Mouse (Mus musculus) embryo, embryonic 10 days (tissue): ENCODE data around the gene Aacs.

Experiments
- DNase-seq: peaks from one replicate; pipeline ENCODE4 v3.0.0-alpha.2; 2015; ENCODE audit warnings: low spot score

The Aacs gene

DNA sequence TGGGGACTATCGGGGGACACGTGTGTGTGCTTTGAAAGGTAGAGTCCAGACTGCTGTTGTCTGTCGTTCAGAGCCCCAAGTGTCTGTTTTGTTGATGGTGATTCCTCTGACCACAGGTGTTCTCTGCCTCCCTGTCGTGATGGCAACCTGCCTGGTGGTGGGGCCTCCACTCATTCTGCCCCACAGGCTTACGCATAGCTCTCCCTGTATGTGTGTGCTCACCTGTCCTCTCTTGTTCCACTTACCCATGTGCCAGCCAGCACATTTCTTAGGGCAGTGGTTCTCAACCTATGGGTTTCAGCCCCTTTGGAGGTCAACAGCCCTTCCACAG, 17.4 kb downstream of the Aacs start:
- no peak for DNase-seq

DNA sequence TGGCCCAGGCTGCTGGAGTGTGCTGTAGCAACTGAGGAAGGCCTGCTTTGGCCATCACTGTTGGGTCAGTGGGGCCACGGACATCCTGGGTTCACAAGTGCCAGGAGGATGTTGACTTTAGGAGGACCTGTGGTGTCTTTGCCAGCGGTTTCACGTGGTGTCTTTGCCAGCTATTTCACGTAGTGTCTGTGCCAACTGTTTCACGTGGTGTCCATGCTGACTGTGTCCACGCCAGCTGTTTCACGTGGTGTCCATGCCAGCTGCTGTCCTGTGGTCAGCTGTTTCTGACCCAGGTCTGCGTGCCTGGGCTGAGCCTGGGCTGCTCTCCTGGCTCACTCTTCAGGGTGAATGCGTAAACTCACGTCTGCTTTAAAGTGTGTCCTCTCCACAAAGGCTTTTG, 20.0 kb downstream of the Aacs start:
- DNase-seq = no peak

DNA sequence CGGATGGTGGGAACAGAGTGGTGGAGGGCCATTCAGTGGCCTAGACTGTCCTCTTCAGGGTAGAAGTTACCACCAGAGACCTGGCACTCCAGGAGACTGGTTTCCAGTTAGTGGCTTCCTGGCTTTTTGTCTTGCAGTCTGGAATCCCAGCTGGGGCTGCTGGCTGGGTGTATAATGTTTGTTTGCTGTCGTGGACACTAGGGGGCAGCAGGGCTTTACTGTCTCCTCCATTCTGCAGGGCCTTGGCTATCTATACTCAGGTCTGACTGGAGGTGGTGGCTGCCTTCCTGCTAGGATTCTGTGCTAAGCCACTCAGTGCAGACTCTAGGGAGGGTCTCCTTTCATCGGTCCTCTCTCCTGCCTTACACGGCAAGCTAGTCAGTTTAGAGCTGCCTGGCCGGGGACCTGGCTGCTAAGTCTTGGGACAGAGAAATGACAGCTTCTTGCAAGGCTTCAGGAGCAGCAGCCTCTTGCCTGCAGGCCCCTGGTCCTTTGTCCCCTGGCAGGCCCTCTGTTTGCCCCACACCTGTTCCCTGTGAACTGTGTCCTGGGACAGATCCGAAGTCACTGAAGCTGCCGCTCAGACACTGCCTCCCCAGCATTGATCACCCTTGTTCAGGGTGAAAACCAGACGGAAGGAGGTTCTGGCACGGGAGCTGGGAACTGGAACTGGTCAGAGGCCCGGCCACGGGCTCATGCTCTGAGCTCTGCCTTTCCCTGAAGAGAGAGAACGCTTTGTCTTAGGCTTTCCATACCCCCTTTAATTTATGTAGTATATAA, 22.4 kb downstream of the Aacs start:
- peak; percentile 78 for DNase-seq

DNA sequence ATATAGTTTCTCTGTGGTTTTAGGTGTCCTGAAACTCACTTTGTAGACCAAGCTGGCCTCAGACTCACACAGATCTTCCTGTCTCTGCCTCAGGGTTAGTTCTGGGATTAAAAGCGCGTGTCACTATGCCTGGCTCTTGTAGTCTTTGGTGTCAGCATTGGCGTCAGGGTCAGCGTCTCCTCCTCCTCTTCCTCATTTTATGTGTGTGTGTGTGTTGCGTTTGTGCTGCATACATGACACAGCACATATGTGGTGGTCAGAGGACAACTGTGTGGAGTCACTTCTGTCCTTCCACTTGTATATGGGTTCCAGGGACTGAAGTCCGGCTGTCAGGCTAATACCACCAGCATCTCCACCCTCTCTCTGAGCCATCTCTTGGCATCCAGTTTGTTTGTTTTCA, 25.9 kb downstream of the Aacs start:
- DNase-seq = no peak

DNA sequence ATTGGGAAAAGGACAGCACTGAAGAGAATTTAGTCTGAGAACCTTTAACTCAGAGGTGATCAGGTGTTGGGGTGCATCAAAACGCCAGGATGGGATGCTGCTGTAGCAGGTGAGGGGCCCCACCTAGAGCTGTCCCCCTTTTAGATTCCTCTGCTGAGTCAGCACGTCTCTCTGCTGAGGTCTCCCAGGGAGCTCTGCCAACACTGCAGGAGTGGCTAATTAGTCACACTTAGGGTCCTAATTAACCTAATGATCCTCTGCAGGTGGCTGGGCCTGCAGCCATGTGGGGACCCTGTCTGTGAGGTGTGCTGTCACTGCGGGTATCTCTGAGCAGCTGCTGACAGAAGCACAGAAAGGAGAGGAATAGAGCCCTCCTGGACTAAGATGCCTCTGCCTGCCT, 26.6 kb downstream of the Aacs start:
- no peak for DNase-seq

DNA sequence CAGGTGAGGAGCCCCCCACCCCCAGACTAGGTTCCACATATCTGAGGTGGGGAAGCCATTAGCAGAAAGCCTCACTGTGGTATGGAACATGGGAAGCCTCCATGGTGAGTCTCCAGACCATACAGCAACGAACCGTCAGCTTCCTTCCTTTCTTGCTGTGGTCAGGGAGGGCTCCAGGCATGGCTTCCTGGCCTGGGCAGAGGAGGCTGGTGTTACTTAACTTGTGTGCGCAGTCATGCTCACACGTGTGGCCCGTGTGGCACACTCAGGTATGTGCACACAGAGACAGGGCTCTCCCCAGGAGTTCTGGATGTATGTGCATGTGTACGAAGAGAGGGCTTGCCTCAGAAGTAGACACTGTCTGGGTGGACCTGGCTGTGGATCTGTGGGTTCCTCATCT, 28.0 kb downstream of the Aacs start:
- DNase-seq = no peak

DNA sequence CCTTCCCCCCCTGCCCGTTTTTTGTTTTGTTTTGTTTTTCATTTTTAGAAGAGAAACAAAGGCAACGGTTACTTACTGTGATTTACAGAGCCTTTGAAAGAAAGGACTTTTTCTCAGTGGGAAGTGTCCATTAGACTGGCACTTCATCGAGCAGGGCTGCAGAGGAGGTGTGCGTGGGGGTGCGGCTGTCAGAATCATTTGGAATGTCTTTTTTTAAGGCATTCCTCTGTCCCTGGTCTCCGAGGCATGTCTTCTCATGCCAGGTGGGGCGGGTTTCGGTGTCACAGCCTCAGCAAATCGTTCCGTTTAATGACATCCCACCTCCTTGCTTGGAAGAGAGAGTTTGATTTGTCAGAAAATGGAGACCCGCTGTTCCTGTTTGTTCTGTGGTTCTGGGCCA, 29.1 kb downstream of the Aacs start:
- DNase-seq = no peak

DNA sequence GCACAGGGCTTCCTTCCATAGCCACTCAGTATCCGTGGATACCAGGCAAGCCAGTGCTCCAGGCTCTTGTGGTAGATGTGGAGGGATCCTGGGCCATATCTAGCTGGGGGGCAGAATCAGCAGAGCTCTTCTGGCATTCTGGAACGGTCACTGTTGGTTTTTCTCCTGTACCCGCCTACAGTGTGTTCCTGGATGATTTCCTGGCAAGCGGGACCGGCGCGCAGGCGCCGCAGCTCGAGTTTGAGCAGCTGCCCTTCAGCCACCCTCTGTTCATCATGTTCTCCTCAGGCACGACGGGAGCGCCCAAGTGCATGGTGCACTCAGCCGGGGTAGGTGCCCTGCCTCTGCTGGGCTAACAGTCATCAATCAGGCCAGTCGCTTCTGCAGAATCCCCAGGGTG, 30.4 kb downstream of the Aacs start:
- DNase-seq = no peak

DNA sequence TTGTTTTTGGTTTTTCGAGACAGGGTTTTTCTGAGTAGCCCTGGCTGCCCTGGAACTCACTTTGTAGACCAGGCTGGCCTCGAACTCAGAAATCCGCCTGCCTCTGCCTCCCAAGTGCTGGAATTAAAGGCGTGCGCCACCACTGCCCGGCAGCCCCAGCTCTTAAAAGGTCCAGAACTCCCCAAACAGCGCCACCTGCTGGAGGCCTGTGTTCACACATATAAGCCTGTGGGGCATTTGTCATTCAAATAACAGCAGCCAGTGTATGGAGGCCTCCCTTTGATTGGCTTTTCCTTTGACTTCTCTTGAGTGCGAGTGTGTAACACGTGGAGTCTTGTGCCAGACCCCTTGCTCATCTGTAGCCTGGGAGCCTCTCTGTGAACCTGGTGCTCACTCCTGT, 32.0 kb downstream of the Aacs start:
- DNase-seq = no peak

DNA sequence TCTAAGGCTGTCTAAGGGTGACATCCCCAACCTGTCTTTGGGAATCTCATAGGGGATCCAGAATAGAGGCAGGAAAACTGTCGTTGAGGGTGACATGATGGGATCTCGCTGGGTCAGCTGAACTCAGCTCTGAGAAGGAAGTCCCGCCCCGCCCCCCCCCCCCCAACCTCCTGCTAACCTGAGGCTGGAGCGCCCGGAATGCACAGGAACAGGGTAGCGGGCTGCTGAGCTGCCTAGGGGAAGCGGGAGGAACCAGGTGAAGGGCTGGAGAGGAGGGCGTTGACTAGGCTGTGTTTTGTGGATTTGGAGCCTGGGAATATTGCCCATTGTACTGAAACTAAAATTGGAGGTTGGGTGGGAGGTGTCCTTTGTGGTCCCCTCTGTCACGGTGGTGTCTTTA, 32.4 kb downstream of the Aacs start:
- no peak for DNase-seq

DNA sequence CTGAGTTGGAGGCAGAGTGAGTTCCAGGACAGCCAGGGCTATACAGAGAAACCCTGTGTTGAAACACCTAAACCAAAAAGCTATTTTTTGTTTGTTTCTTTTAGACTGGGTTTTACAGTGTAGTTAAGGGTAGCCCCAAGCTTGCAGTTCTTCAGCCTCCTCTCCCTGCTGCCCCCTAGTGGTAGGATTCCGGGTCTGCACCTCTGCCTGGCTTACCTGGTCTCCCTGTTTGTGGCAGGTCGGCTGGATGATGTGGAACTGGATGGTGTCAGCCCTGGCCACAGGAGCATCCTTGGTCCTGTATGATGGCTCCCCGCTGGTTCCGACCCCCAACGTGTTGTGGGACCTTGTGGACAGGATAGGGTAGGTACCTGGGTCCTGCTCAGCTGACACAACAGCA, 33.9 kb downstream of the Aacs start:
- peak; percentile 65 for DNase-seq

DNA sequence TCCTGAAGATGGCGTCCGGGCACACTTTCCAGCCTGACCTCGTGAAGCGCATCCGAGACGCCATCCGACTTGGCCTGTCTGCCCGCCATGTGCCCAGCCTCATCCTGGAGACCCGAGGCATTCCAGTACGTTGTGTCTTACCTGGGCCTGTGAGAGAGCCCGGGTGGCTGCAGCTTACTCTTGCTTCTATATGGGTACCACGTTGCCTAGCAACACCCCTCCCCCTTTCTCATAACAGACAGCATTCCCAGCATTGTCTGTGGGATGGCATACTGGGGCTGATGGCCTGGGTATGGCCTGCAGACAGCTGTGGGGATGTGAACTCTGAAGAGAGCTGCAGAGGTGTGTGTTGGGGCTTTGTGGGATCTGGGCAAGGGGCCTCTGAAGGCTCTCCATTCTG, 39.4 kb downstream of the Aacs start:
- DNase-seq = no peak

DNA sequence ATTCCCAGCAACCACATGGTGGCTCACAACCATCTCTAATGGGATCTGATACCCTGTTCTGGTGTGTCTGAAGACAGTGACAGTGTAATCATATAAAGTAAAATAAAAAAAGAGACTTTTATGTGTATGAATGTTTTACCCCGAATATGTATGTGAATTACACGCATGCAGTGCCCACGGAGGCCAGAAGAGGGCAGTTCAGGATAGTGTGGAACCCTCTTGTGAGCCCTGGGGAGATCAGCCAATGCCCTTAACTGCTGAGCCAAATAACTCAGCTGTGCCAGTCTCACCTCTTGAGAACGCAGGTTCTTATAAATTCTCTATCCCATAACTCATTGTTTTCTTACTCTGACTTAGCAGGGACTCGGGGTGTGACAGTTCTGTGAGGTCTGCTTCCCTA, 43.0 kb downstream of the Aacs start:
- DNase-seq = no peak

DNA sequence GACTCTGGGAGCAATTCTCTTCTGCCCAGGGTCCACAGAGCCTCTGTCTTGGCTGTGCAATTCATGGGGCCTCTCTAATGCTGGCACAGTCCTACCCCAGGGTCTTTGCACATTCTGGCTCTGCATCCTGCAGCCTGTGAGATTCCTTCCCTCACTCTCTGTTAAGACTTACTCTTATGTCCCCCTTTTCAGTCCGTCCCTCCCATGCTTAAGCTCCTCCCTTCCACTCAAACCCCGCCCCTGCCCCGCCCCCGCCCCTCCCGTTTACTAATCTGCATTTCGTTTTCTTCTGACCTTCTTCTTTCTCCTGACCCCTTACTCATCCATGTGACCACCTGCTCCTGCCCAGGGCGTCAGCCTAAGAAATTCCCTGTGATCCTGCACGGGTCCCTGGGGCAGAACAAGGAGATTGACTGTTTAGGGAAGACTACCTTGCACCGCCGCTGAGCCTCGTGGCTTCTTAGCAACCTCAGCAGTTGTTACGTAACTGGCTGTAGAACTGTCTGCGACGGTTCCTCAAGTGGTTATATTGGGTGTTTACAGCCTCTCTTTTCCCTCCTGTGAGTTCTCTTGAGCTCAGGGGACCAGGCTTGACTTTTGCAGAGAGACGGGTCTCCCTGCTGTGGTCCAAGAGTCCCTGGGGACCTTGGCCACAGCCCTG, 45.4 kb downstream of the Aacs start:
- DNase-seq = no peak

DNA sequence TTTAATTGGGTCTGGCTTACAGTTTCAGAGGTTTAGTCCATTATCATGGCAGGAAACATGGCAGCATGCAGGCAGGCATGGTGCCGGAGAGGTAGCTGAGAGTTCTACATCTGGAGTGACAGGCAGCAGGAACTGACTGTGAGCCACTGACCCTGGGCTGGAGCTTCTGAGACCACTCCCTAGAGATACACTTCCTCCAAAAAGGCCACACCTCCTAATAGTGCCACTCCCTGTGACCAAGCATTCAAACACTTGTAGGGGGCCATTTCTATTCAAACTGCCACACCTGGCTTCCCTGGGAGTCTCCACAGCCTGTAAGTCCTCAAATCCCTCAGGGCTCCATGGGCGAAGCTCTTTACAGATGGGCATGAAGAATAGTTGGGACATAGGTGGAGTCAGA, 47.7 kb downstream of the Aacs start:
- DNase-seq = no peak

DNA sequence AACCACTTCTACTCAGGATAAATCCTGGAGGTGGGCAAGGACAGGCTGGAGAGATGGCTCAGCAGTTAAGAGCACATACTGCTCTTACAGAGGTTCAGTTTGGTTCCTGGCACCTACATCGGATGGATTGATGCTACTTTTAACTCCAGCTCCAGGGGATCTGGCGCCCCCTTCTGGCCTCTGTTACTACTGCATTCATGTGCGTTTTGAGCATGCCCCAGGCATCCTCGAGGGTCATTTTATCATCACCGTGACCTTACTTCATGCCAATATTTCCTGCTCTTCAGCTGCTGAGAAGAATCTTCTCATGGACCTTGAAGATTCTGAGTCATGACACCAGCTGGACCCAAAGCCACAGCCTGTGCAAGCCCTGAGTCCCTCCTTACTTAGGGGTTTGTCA, 49.9 kb downstream of the Aacs start:
- DNase-seq = no peak

DNA sequence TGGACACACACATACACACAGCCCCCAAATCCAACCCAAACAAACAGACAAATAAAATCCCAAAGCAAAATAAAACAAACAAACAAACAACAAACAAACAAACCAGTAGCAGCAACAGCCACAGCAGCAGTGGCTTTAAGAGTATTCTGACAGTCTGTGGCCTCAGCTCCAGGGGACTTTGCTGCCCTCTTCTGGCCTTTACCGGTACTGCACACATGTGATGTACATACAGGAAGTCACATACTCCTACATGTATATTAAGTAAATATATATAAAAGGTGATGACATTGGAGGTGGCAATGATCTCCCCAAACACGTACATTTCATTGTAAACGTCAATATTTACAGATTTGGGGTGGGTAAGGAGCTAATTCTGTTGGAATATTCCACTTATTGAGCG, 50.9 kb downstream of the Aacs start:
- peak; percentile 46 for DNase-seq

DNA sequence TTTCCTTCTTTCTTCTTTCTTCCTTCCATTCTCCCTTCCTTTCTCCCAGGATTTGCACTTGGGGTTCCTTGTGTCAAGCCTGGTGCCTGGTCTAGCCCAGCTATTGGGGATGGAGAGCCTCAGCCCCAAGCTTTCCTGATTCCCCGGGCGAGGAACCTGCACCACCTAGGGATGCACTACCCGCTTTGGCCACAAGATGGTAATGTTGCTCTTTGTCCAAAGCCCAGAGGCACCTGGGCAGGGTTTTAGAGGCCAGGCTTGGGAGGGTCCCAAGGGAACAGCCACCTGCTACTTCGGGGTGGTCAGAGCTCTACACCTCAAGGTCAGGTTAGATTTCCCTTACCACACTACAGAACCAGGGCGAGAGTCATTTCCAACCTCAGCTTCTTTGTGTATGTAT, 53.5 kb downstream of the Aacs start:
- DNase-seq = peak; percentile 82

DNA sequence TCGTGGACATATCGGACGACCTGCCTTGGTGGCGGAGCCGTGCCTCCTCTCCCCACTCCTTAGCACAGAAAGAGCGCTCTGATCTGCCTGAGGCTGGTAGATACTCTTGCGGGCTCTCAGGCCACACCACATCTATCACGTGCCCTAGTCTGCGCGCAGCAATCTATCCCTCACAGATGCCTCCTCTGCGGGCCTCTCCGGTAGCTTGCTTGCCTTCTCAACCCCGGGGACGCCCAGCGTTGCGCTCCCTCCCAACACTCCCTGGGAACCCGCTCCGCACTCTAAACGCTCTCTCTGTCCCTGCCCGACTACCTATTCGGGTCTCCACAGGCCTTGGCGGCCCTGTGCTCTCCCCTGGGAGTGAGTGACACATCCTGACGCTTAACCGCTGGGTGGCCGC, 56.0 kb downstream of the Aacs start, which contains the start of gene Tmem132b:
TSS of gene Tmem132b (plus strand) at position 141 of the 400 bp plus-strand sequence.
- peak; percentile 58 for DNase-seq

DNA sequence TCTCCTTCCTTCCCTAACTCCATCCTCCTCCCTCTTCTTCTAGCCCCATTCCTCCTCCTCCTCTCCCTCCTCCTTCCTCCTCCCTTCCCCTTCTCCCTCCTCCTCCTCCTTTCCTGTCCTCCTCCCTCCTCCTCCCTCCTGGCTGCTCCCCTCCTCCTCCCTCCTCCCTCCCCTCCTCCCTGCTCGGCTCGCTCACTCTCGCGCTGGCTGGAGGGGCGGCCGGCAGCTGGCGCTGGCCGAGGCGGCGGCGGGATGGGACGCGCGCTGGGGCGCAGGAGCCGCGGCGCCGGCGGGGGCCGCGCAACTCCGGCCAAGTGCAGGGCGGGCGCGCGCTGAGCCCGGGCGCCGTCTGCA, 56.6 kb downstream of the Aacs start:
- peak; percentile 74 for DNase-seq

DNA sequence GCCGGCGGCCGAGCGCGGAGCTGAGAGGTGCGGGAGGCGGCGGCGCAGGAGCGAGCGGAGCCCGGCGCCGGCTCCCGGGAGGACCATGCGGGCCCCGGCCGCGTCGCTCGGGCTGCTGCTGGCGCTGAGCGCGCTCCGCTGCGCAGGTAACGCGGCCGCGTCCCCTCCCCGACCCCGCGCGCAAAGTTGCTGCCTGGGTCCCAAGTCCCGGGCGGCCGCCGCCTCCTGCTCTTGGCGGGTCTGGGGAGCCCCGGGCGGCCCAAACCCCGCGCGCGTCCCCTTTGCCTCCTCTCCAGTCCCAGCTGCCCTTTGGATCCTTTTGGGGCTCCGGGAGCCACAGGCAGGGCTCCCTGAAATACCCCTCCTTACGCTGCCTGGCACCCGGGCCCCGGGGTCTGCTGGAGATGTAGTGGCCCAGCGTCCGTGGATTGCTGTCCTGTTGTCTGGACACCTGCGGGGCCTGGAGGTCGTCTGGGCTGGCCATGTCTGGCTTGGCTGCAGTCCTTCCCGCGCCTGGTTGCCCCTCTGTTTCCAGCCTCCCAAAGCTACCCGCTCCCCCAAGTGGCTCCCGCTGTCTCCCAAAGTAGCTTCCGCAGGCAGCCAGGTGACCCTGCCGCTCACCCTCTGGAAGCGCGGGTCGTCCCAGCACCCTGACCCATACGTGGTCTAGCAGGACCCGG, 57.1 kb downstream of the Aacs start:
- no peak for DNase-seq

DNA sequence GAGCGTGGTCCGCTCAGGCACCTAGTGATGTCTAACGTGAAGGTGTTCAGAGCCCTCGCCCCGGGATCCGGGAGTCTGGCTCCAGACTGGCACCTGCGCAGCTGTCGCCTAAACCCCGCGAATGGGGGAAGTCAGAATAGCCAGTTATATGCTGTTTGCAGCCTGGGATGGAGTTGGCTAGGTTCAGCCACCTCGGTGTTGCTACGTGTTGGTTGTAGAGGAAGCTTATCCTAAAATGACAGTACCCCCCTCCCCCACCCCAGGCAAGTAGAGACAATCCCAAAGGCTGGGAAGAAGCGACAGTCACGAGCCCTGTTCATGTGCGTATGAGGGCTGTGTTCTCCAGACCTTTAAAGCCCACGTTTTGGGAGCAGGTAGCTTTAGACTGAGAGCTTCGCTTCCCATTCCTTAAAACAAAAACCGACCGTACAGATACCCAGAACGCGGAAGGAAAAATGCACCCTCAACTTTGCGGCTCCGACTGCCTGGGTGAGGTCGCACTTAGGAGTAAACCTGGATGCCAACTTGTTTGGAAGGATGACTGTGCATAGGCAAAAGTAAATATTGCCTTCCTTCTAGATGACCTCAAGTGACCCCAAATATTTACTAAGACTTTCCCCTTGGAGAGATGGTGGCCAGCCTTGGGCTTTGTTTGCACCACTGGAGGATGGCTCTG, 57.7 kb downstream of the Aacs start:
- DNase-seq = no peak

DNA sequence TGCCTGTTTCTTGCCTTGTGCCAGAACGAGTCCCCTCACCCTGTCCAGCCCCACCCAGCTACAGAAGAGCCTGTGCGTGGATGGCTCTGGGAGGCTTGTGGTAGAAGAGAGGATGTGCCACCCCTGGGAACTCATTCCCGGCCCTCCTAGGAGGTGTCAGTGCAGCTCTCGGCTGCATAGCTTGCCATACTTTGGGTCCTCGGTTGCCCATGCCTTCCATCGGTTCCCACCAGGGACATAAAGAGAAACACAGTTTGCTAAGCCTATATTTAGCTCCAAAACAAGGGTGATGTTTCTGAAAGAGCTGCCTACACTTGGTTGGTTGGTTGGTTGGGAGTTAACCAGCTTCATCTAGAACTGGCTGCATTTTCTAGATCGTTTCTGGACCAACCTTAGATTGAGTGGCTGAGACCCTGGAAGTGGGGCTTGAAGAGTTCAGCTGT, 58.6 kb downstream of the Aacs start:
- DNase-seq = no peak
